Mouse (Mus musculus) brain, embryonic 14.5 days (tissue): ENCODE results near the gene 4933411K16Rik. TPM values are rescaled to one million over a fixed set of nuclear protein-coding genes. Genes with fewer than 3 reads are reported as not detected.
A peak's percentile ranks its signal among the peaks of the same experiment; 100 is the strongest.
"Not testable (repeated sequence)": the region's sequence is repeated elsewhere in the genome, so short reads cannot be mapped to it uniquely, and the experiment has no call there.

Experiments used
- DNase-seq: peaks from one replicate; pipeline ENCODE4 v3.0.0-alpha.2; 2011; ENCODE audit warnings: low read depth
- CTCF ChIP-seq: fragments of 200-500 bp; IDR thresholded peaks from 2 replicates; pipeline ENCODE4 v1.5.1; 2012; ENCODE audit warnings: inconsistent platforms, mild to moderate bottlenecking, moderate library complexity, borderline replicate concordance; ENCODE audit not compliant: insufficient read depth, insufficient read length; ENCODE audit errors: extremely low read depth
- POLR2A ChIP-seq: fragments of 200-500 bp; IDR thresholded peaks from 2 replicates; pipeline ENCODE4 v1.6.1; 2012; ENCODE audit warnings: mild to moderate bottlenecking, inconsistent platforms, borderline replicate concordance; ENCODE audit not compliant: poor library complexity, insufficient read depth, insufficient read length, severe bottlenecking; ENCODE audit errors: extremely low read depth
- polyA plus RNA-seq: library from polyadenylated mRNA; depleted of rRNA; stranded (reverse); fragments of >200 nt; gene quantifications from 2 replicates; pipeline ENCODE4 v1.2.3, GENCODE M21; 2012

Gene 4933411K16Rik
- polyA plus RNA-seq, 1 experiment, result 0.29 TPM

- DNase-seq, result no peak
- TF ChIP-seq CTCF (no peak), POLR2A (no peak)
Observed at GRCm38 (mm10) chr19:42068441-42069240, 16.6 kb downstream of the 4933411K16Rik start.

- TF ChIP-seq CTCF (peak; percentile 51; the same call in 1 of the 2 replicates), POLR2A (no peak)
- DNase-seq, result peak; percentile 38
Observed at GRCm38 (mm10) chr19:42069241-42069525, 17.1 kb downstream of the 4933411K16Rik start.

- TF ChIP-seq CTCF (no peak; the same call in 1 of the 2 replicates), POLR2A (no peak)
- no peak for DNase-seq
Observed at GRCm38 (mm10) chr19:42071221-42071620, 19.2 kb downstream of the 4933411K16Rik start.

GRCm38 (mm10) chr19:42071886-42072608, 20.0 kb downstream of the 4933411K16Rik start:
- DNase-seq, result no peak
- TF ChIP-seq CTCF, result no peak
- no peak for TF ChIP-seq POLR2A

- no peak for DNase-seq
- TF ChIP-seq CTCF (no peak), POLR2A (no peak)
Observed at GRCm38 (mm10) chr19:42072802-42073201, 20.8 kb downstream of the 4933411K16Rik start.

GRCm38 (mm10) chr19:42075051-42075450, 23.0 kb downstream of the 4933411K16Rik start:
- no peak for DNase-seq
- TF ChIP-seq POLR2A, result no peak
- TF ChIP-seq CTCF, result no peak

- no peak for TF ChIP-seq POLR2A
- TF ChIP-seq CTCF, result no peak
- DNase-seq, result no peak
Observed at GRCm38 (mm10) chr19:42075992-42076391, 23.9 kb downstream of the 4933411K16Rik start.

- no peak for DNase-seq
- TF ChIP-seq CTCF (no peak), POLR2A (no peak)
Observed at GRCm38 (mm10) chr19:42078566-42078965, 26.5 kb downstream of the 4933411K16Rik start.

GRCm38 (mm10) chr19:42079006-42079405, 27.0 kb downstream of the 4933411K16Rik start:
- DNase-seq, result no peak
- TF ChIP-seq CTCF, result no peak
- no peak for TF ChIP-seq POLR2A

DNA sequence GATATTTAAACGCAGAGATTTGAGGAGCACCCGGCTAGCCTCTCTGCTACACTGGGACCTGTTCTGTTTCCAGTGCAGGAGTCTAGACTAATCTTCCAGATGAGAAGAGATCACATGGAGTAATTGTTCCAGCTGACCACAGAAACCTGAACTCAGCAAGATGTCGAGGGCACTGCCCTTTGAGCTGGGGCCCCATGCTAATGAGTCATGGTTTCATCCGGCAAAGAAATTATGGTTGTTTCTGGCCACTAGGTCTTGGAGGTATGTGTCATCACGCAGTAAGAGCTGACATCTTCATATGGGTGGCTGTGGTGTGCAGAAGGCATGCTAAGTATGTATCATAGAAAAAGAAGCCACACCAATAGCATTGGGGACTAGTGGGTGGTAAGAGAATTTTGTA, 27.9 kb downstream of the 4933411K16Rik start:
- TF ChIP-seq CTCF (no peak), POLR2A (no peak)

GRCm38 (mm10) chr19:42080469-42080868, 28.4 kb downstream of the 4933411K16Rik start:
- no peak for DNase-seq
- TF ChIP-seq POLR2A (no peak), CTCF (no peak)

More for the DNA sequence above, 27.9 kb downstream of the 4933411K16Rik start:
- DNase-seq, result no peak

DNA sequence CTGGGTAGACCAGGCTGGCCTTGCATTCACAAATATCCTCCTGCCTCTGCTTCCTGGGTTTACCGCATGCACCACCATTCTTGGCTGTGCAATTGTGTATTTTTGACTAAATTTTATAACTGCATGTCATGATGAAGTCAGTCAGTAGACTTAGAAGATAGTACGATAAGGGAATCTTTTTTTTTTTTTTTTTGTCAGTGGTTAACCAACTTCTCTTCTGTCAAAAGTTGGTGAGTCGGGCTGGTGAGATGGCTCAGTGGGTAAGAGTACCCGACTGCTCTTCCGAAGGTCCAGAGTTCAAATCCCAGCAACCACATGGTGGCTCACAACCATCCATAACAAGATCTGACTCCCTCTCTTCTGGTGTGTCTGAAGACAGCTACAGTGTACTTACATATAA, 29.6 kb downstream of the 4933411K16Rik start:
- DNase-seq, result not testable (repeated sequence)

GRCm38 (mm10) chr19:42085690-42086089, 33.6 kb downstream of the 4933411K16Rik start:
- TF ChIP-seq POLR2A, result no peak
- no peak for TF ChIP-seq CTCF
- DNase-seq, result no peak

- no peak for TF ChIP-seq CTCF
- peak; percentile 80; the same call in 1 of the 2 replicates for TF ChIP-seq POLR2A
- DNase-seq, result peak; percentile 97
Observed at GRCm38 (mm10) chr19:42086166-42086565, 34.1 kb downstream of the 4933411K16Rik start, which contains the start of gene Morn4. Gene Morn4, minus strand, starts transcription at chr19:42086357.
